Mouse (Mus musculus) embryonic fibroblast, embryonic 13.5 days (primary cell): ENCODE data around the gene Ssc4d.

Source experiments
- CTCF ChIP-seq: IDR thresholded peaks from 2 replicates; pipeline ENCODE4 v1.5.1; 2011; ENCODE audit warnings: mild to moderate bottlenecking, control low read depth, low read length, moderate library complexity, borderline replicate concordance; ENCODE audit not compliant: insufficient read depth
- POLR2A ChIP-seq: IDR thresholded peaks from 2 replicates; pipeline ENCODE4 v1.6.1; 2011; ENCODE audit warnings: low read depth, mild to moderate bottlenecking, control low read depth, low read length, moderate library complexity

DNA sequence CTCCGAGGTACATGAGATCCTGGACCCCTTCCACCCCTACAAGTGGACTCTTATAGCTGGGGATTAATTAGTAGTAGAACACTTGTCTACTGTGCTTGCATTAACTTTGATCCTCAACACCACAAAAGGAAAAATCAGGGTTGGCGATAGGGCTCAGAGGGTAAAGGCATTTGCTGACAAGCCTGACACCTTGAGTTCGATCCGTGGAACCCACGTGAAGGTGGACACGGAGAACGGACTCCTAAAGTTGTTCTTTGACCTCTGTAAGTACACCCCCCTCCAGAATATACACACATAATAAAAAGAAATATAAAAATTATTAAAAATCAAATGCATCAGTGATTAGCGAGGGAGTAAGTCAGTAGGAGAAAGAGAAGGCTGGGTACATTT is 20.0 kb upstream of the Ssc4d start:
- no peak for TF ChIP-seq CTCF
- TF ChIP-seq POLR2A = no peak
